Mouse (Mus musculus): Measurements from ENCODE around the gene Mael. TPM values are rescaled to one million over a fixed set of nuclear protein-coding genes. Genes with fewer than 3 reads are reported as not detected.

Gene Mael
- polyA plus RNA-seq, 1 experiment = not detected

DNA sequence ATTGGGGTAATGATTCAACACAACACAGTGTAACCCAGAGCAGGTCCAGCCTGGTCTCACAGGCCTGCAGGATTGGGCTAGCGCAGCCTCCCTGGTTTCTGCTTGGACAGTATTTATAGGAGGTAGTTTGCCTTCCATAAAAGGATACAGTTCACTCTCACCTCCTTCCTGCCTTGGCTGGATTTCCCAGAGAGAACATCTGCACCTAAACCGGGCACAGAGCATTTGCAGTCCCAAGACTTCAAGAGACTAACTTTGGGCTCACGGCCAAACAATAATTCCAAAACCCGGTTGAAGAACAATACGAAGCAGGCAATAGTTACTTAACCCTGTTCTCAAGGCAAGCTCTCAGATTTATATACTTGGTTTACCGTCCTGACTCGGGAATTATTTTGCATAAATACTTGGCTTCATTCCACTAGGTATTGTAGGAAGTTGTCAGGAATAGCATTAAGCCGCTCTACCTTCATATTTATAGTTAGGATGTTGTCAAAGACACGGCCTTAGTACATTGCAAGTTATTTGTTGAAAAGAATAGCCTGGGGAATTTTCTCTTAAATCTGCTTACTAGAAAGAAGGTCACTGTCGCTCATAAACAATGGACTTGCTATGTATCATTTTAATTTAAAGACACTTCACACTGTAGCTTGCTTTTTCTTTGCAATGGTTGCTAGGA lies 55.5 kb downstream of the Mael start:
- Histone ChIP-seq H3K27me3 (replicated peaks) (peaks cover 2% of the 10 kb centered on the region), H3K4me1 (no peaks in the 10 kb centered on the region), H3K4me3 (replicated peaks) (no peak overlapping the region), H3K36me3 (replicated peaks; ENCODE audit: low read length) (no peaks in the 10 kb centered on the region), H3K9me3 (peaks cover 5% of the 10 kb centered on the region)
- TF ChIP-seq FLI1 (IDR thresholded peaks at IDR 0.05; ENCODE audit: low read length) (no peak), GATA1 (IDR thresholded peaks at IDR 0.05; ENCODE audit: borderline replicate concordance, low read length) (no peak)

GRCm38 (mm10) chr1:166181510-166181909 lies 57.0 kb downstream of the Mael start:
- H3K27me3 ChIP-seq (replicated peaks) = peaks cover 2% of the 10 kb centered on the region
- no peaks in the 10 kb centered on the region for H3K4me1 ChIP-seq
- no peaks in the 10 kb centered on the region for H3K36me3 ChIP-seq (replicated peaks; ENCODE audit: low read length)
- no peak overlapping the region for H3K4me3 ChIP-seq (replicated peaks)
- no peaks in the 10 kb centered on the region for H3K9me3 ChIP-seq
- no peak for TF ChIP-seq FLI1 (IDR thresholded peaks at IDR 0.05; ENCODE audit: low read length)
- no peak for TF ChIP-seq GATA1 (IDR thresholded peaks at IDR 0.05; ENCODE audit: borderline replicate concordance, low read length)

GRCm38 (mm10) chr1:166173621-166174020 lies 64.9 kb downstream of the Mael start:
- H3K9me3 ChIP-seq = 0 out of 2 replicates have a peak, but pooled peaks cover 2% of the 10 kb centered on the region
- no peaks in the 10 kb centered on the region for H3K36me3 ChIP-seq (replicated peaks; ENCODE audit: low read length)
- no peaks in the 10 kb centered on the region for H3K4me1 ChIP-seq
- H3K27me3 ChIP-seq (replicated peaks) = peaks cover 6% of the 10 kb centered on the region
- TF ChIP-seq GATA1 (IDR thresholded peaks at IDR 0.05; ENCODE audit: borderline replicate concordance, low read length) (no peak), FLI1 (IDR thresholded peaks at IDR 0.05; ENCODE audit: low read length) (no peak)
- H3K4me3 ChIP-seq (replicated peaks) = no peak overlapping the region

GRCm38 (mm10) chr1:166172992-166173391 lies 65.6 kb downstream of the Mael start:
- Histone ChIP-seq H3K9me3 (peaks cover 4% of the 10 kb centered on the region), H3K4me1 (no peaks in the 10 kb centered on the region), H3K27me3 (replicated peaks) (peaks cover 6% of the 10 kb centered on the region), H3K4me3 (replicated peaks) (no peak overlapping the region), H3K36me3 (replicated peaks; ENCODE audit: low read length) (no peaks in the 10 kb centered on the region)
- TF ChIP-seq FLI1 (IDR thresholded peaks at IDR 0.05; ENCODE audit: low read length) = no peak
- no peak for TF ChIP-seq GATA1 (IDR thresholded peaks at IDR 0.05; ENCODE audit: borderline replicate concordance, low read length)

- Histone ChIP-seq H3K4me1 (no peaks in the 10 kb centered on the region), H3K4me3 (replicated peaks) (no peak overlapping the region), H3K27me3 (replicated peaks) (peaks cover 16% of the 10 kb centered on the region), H3K36me3 (replicated peaks; ENCODE audit: low read length) (no peaks in the 10 kb centered on the region), H3K9me3 (peaks cover 11% of the 10 kb centered on the region)
- no peak for TF ChIP-seq GATA1 (IDR thresholded peaks at IDR 0.05; ENCODE audit: borderline replicate concordance, low read length)
- no peak for TF ChIP-seq FLI1 (IDR thresholded peaks at IDR 0.05; ENCODE audit: low read length)
Observed at GRCm38 (mm10) chr1:166170852-166171251, 67.7 kb downstream of the Mael start.

- Histone ChIP-seq H3K36me3 (replicated peaks; ENCODE audit: low read length) (no peaks in the 10 kb centered on the region), H3K4me3 (replicated peaks) (no peak overlapping the region), H3K9me3 (peaks cover 11% of the 10 kb centered on the region), H3K27me3 (replicated peaks) (peaks cover 21% of the 10 kb centered on the region), H3K4me1 (no peaks in the 10 kb centered on the region)
- no peak for TF ChIP-seq FLI1 (IDR thresholded peaks at IDR 0.05; ENCODE audit: low read length)
- TF ChIP-seq GATA1 (IDR thresholded peaks at IDR 0.05; ENCODE audit: borderline replicate concordance, low read length) = no peak
Observed at GRCm38 (mm10) chr1:166169713-166170112, 68.8 kb downstream of the Mael start.

DNA sequence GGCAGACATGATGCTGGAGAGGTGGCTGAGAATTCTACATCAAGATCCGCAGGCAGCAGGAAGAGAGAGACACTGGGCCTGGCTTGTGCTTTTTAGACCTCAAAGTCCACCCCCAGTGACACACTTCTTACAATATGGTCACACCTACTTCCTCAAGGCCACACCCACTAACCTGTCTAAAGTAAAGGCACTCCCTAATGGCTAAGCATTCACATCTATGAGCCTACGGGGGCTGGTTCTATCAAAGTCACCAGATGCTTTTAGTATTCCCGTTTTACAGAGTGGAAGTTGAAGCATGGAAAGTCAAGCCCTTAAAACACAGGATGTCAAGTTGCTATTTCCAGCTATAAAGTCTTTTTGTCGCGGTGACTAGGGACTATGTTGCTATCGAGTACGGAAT lies 70.5 kb downstream of the Mael start:
- Histone ChIP-seq H3K4me3 (replicated peaks) (no peak overlapping the region), H3K4me1 (no peaks in the 10 kb centered on the region), H3K27me3 (replicated peaks) (peaks cover 31% of the 10 kb centered on the region), H3K9me3 (peaks cover 9% of the 10 kb centered on the region), H3K36me3 (replicated peaks; ENCODE audit: low read length) (no peaks in the 10 kb centered on the region)
- no peak for TF ChIP-seq GATA1 (IDR thresholded peaks at IDR 0.05; ENCODE audit: borderline replicate concordance, low read length)
- TF ChIP-seq FLI1 (IDR thresholded peaks at IDR 0.05; ENCODE audit: low read length) = no peak

- Histone ChIP-seq H3K9me3 (peaks cover 9% of the 10 kb centered on the region), H3K4me3 (replicated peaks) (no peak overlapping the region)
- TF ChIP-seq FLI1 (IDR thresholded peaks at IDR 0.05; ENCODE audit: low read length) (no peak), GATA1 (IDR thresholded peaks at IDR 0.05; ENCODE audit: borderline replicate concordance, low read length) (no peak)
Observed at GRCm38 (mm10) chr1:166167405-166167804, 71.1 kb downstream of the Mael start.

GRCm38 (mm10) chr1:166165159-166165558 lies 73.4 kb downstream of the Mael start:
- no peaks in the 10 kb centered on the region for H3K36me3 ChIP-seq (replicated peaks; ENCODE audit: low read length)
- TF ChIP-seq FLI1 (IDR thresholded peaks at IDR 0.05; ENCODE audit: low read length) (no peak), GATA1 (IDR thresholded peaks at IDR 0.05; ENCODE audit: borderline replicate concordance, low read length) (no peak)
- H3K4me1 ChIP-seq = 0 out of 2 replicates have a peak, but pooled peaks cover 7% of the 10 kb centered on the region
- H3K4me3 ChIP-seq (replicated peaks) = no peak overlapping the region
- peaks cover 9% of the 10 kb centered on the region for H3K9me3 ChIP-seq
- peaks cover 35% of the 10 kb centered on the region for H3K27me3 ChIP-seq (replicated peaks)

More at GRCm38 (mm10) chr1:166167405-166167804, 71.1 kb downstream of the Mael start:
- H3K4me1 ChIP-seq = no peaks in the 10 kb centered on the region
- H3K36me3 ChIP-seq (replicated peaks; ENCODE audit: low read length) = no peaks in the 10 kb centered on the region
- H3K27me3 ChIP-seq (replicated peaks) = peaks cover 34% of the 10 kb centered on the region

- 0 out of 2 replicates have a peak, but pooled peaks cover 7% of the 10 kb centered on the region for H3K4me1 ChIP-seq
- peaks cover 38% of the 10 kb centered on the region for H3K27me3 ChIP-seq (replicated peaks)
- peaks cover 9% of the 10 kb centered on the region for H3K9me3 ChIP-seq
- TF ChIP-seq GATA1 (IDR thresholded peaks at IDR 0.05; ENCODE audit: borderline replicate concordance, low read length) = no peak
- no peak for TF ChIP-seq FLI1 (IDR thresholded peaks at IDR 0.05; ENCODE audit: low read length)
- H3K36me3 ChIP-seq (replicated peaks; ENCODE audit: low read length) = no peaks in the 10 kb centered on the region
- no peak overlapping the region for H3K4me3 ChIP-seq (replicated peaks)
Observed at GRCm38 (mm10) chr1:166164580-166164979, 74.0 kb downstream of the Mael start.

Data from megakaryocyte, embryonic 14.5 days (primary cell).